Mouse (Mus musculus): Measurements from ENCODE around the gene Yme1l1. TPM values are rescaled to one million over a fixed set of nuclear protein-coding genes. Genes with fewer than 3 reads are reported as not detected.

Yme1l1 gene
- total RNA-seq, 1 experiment = 160 TPM

DNA sequence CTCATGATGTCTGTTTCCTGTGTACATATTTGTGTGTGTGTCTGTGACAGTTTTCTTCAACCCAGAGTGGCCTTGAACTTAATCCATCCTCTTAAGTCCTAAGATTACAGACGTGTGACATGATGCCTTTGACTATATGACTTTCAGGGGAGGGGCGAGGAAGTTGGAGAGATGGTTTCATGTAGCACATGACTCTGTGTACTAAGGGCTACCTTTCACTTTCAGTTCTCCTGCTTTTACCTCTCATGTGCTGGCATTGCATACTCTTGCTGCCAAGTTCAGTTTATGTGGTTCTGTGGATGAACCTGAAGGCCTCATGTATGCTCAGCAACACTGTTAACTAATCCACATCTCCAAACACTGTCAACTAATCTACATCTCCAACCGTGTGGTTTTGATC lies 16.1 kb downstream of the Yme1l1 start:
- Histone ChIP-seq H3K9ac (ENCODE audit: insufficient read depth, low read depth, low read length, poor library complexity, severe bottlenecking) (no peak overlapping the region), H3K36me3 (ENCODE audit: control insufficient read depth, insufficient read depth, low read length, poor library complexity, severe bottlenecking) (peaks cover 9% of the 10 kb centered on the region; the same call in 1 of the 2 replicates), H3K27ac (ENCODE audit: insufficient read depth, low read depth, low read length, poor library complexity, severe bottlenecking) (no peak overlapping the region), H3K4me3 (ENCODE audit: insufficient read depth in 1 of 2, low read depth in 1 of 2, low read length in 2 of 2, poor library complexity in 1 of 2, severe bottlenecking in 1 of 2) (no peak overlapping the region), H3K9me3 (ENCODE audit: control insufficient read depth, insufficient read depth, low read depth, low read length) (no peaks in the 10 kb centered on the region), H3K4me1 (ENCODE audit: control insufficient read depth in 2 of 2, insufficient read depth in 2 of 2, low read length in 2 of 2, poor library complexity in 1 of 2) (no peaks in the 10 kb centered on the region)
- in situ Hi-C loops (cut with MboI; ENCODE audit: low sequenced_read_pairs in 2 of 2, unreplicated experiment in 2 of 2) = no loop called here
- no peak for DNase-seq (ENCODE audit: low read depth, low spot score)
- TF ChIP-seq HCFC1 (IDR thresholded peaks at IDR 0.05; ENCODE audit: borderline replicate concordance, insufficient read depth, low read length) = no peak
- no peak for TF ChIP-seq CHD2 (IDR thresholded peaks at IDR 0.05; ENCODE audit: low read depth, low read length)

DNA sequence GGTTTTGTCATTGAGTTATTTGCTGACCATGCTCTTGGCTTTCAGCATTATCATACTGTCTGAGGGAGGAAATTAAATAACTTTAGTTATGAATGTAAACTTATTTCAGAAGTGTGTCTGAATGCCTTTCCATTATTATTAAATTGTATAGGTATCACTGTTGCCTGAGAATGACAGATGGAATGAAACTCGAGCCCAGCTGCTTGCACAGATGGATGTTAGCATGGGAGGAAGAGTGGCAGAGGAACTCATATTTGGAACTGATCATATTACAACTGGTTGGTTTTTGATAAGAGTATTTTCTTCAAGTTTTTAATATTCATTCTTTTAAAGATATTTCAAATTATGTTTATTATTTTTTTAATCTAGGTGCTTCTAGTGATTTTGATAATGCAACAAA lies 38.2 kb downstream of the Yme1l1 start:
- peaks cover 5% of the 10 kb centered on the region for H3K36me3 ChIP-seq (ENCODE audit: control insufficient read depth, insufficient read depth, low read length, poor library complexity, severe bottlenecking)
- H3K4me1 ChIP-seq (ENCODE audit: control insufficient read depth in 2 of 2, insufficient read depth in 2 of 2, low read length in 2 of 2, poor library complexity in 1 of 2) = no peaks in the 10 kb centered on the region
- H3K9me3 ChIP-seq (ENCODE audit: control insufficient read depth, insufficient read depth, low read depth, low read length) = no peaks in the 10 kb centered on the region
- no peak overlapping the region for H3K27ac ChIP-seq (ENCODE audit: insufficient read depth, low read depth, low read length, poor library complexity, severe bottlenecking)
- H3K4me3 ChIP-seq (ENCODE audit: insufficient read depth in 1 of 2, low read depth in 1 of 2, low read length in 2 of 2, poor library complexity in 1 of 2, severe bottlenecking in 1 of 2) = no peak overlapping the region
- DNase-seq (ENCODE audit: low read depth, low spot score) = no peak
- TF ChIP-seq ZNF384 (IDR thresholded peaks at IDR 0.05; ENCODE audit: low read depth, low read length) = no peak
- TF ChIP-seq CHD2 (IDR thresholded peaks at IDR 0.05; ENCODE audit: low read depth, low read length) = no peak
- no peak for TF ChIP-seq HCFC1 (IDR thresholded peaks at IDR 0.05; ENCODE audit: borderline replicate concordance, insufficient read depth, low read length)
- TF ChIP-seq MAFK (IDR thresholded peaks at IDR 0.05; ENCODE audit: insufficient read depth, low read depth, low read length) = no peak
- no peak for TF ChIP-seq ZC3H11A (IDR thresholded peaks at IDR 0.05; ENCODE audit: borderline replicate concordance, low read depth, low read length)
- H3K9ac ChIP-seq (ENCODE audit: insufficient read depth, low read depth, low read length, poor library complexity, severe bottlenecking) = no peak overlapping the region
- in situ Hi-C loops (cut with MboI; ENCODE audit: low sequenced_read_pairs in 2 of 2, unreplicated experiment in 2 of 2) = no loop called here

DNA sequence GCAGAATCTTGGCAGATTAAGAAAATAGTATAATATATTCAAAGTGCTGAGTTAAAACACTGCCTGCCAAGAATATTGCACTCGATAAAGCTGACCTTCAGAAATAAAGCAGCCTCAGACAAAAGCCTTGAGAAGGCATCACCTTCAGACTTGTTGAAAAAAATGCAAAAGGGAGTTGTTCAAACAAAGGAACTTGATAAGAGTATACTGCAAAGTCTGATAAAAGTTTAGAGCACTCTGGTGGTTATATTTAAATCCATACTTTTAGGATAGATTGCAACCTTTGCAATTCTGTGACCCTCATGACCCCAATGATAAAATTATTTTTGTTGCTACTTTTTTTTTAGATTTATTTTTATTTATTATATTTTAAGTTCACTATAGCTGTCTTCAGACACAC lies 44.9 kb downstream of the Yme1l1 start:
- Histone ChIP-seq H3K9me3 (ENCODE audit: control insufficient read depth, insufficient read depth, low read depth, low read length) (no peaks in the 10 kb centered on the region), H3K4me3 (ENCODE audit: insufficient read depth in 1 of 2, low read depth in 1 of 2, low read length in 2 of 2, poor library complexity in 1 of 2, severe bottlenecking in 1 of 2) (no peak overlapping the region), H3K4me1 (ENCODE audit: control insufficient read depth in 2 of 2, insufficient read depth in 2 of 2, low read length in 2 of 2, poor library complexity in 1 of 2) (peaks cover 0 to 2% of the 10 kb centered on the region in 2 experiments; a peak in 1 of 4 replicates), H3K36me3 (ENCODE audit: control insufficient read depth, insufficient read depth, low read length, poor library complexity, severe bottlenecking) (peaks cover 5% of the 10 kb centered on the region), H3K9ac (ENCODE audit: insufficient read depth, low read depth, low read length, poor library complexity, severe bottlenecking) (no peak overlapping the region), H3K27ac (ENCODE audit: insufficient read depth, low read depth, low read length, poor library complexity, severe bottlenecking) (no peak overlapping the region)
- TF ChIP-seq CHD2 (IDR thresholded peaks at IDR 0.05; ENCODE audit: low read depth, low read length) = no peak
- no peak for TF ChIP-seq HCFC1 (IDR thresholded peaks at IDR 0.05; ENCODE audit: borderline replicate concordance, insufficient read depth, low read length)
- no peak for TF ChIP-seq ZC3H11A (IDR thresholded peaks at IDR 0.05; ENCODE audit: borderline replicate concordance, low read depth, low read length)
- no peak for TF ChIP-seq MAFK (IDR thresholded peaks at IDR 0.05; ENCODE audit: insufficient read depth, low read depth, low read length)
- no peak for TF ChIP-seq ZNF384 (IDR thresholded peaks at IDR 0.05; ENCODE audit: low read depth, low read length)
- in situ Hi-C loops (cut with MboI; ENCODE audit: low sequenced_read_pairs in 2 of 2, unreplicated experiment in 2 of 2) = no loop called here
- no peak for DNase-seq (ENCODE audit: low read depth, low spot score)

DNA sequence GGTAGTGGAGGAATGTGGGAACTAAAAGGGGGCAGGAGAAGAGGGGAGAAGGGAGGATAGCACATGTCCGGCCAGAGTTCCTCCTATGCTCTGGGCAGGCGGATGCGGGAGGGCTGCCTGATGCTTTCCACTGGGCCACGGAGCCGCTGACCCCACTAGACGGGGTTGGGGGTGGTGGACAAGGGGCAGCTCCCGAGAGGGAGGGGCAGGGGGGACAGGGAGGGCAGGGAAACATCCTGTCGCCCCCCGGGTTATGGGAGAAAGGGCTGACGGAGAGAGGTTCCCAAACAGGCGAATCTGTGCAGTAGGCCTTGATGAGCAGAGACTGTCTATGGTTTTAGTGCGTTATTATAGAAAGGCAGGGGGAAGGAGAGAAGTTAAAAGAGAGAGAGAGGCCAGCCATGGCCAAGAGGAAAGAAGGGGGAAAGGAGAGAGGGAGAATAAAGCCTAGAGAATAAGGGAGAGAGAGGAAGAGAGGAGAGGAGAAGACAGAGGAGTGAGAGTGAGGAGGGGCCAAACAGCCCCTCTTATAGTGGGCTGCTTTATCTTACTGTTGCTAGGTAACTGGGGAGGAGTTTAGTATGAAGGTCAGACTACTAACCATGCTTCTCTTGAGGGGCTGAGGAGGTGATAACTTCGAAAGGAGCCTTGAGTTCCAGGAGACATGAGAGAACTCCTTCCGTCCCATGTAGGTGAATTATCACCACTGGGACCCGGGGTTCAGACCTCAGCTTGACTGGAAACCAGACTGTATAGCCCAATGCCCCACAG lies 46.9 kb downstream of the Yme1l1 start:
- peaks cover 5% of the 10 kb centered on the region for H3K36me3 ChIP-seq (ENCODE audit: control insufficient read depth, insufficient read depth, low read length, poor library complexity, severe bottlenecking)
- in situ Hi-C loops (cut with MboI; ENCODE audit: low sequenced_read_pairs in 2 of 2, unreplicated experiment in 2 of 2) = no loop called here
- no peak for TF ChIP-seq ZC3H11A (IDR thresholded peaks at IDR 0.05; ENCODE audit: borderline replicate concordance, low read depth, low read length)
- TF ChIP-seq CHD2 (IDR thresholded peaks at IDR 0.05; ENCODE audit: low read depth, low read length) = no peak
- no peak for TF ChIP-seq ZNF384 (IDR thresholded peaks at IDR 0.05; ENCODE audit: low read depth, low read length)
- TF ChIP-seq HCFC1 (IDR thresholded peaks at IDR 0.05; ENCODE audit: borderline replicate concordance, insufficient read depth, low read length) = no peak
- TF ChIP-seq MAFK (IDR thresholded peaks at IDR 0.05; ENCODE audit: insufficient read depth, low read depth, low read length) = no peak

More for the DNA sequence above, 46.9 kb downstream of the Yme1l1 start:
- Histone ChIP-seq H3K4me1 (ENCODE audit: control insufficient read depth in 2 of 2, insufficient read depth in 2 of 2, low read length in 2 of 2, poor library complexity in 1 of 2) (peaks cover 0 to 2% of the 10 kb centered on the region in 2 experiments; a peak in 1 of 4 replicates), H3K4me3 (ENCODE audit: insufficient read depth in 1 of 2, low read depth in 1 of 2, low read length in 2 of 2, poor library complexity in 1 of 2, severe bottlenecking in 1 of 2) (no peak overlapping the region), H3K9me3 (ENCODE audit: control insufficient read depth, insufficient read depth, low read depth, low read length) (no peaks in the 10 kb centered on the region), H3K27ac (ENCODE audit: insufficient read depth, low read depth, low read length, poor library complexity, severe bottlenecking) (no peak overlapping the region), H3K9ac (ENCODE audit: insufficient read depth, low read depth, low read length, poor library complexity, severe bottlenecking) (no peak overlapping the region)
- DNase-seq (ENCODE audit: low read depth, low spot score) = no peak
